Mouse (Mus musculus) myocyte (in vitro differentiated cells): Measurements from ENCODE around the gene Ldb2. TPM values are rescaled to one million over a fixed set of nuclear protein-coding genes. Genes with fewer than 3 reads are reported as not detected.

Source experiments
- H3K27me3 ChIP-seq: one replicate; pipeline ENCODE4 v1.6.1; 2011; ENCODE audit not compliant: control insufficient read depth, insufficient read depth, insufficient read length
- H3K36me3 ChIP-seq: one replicate; pipeline ENCODE4 v1.6.1; 2011; ENCODE audit not compliant: control insufficient read depth, insufficient read depth
- H3K4me2 ChIP-seq: one replicate; pipeline ENCODE4 v1.6.1; 2011; ENCODE audit warnings: low read depth, control low read depth
- H3K4me3 ChIP-seq: one replicate; pipeline ENCODE4 v1.5.1; 2011; ENCODE audit warnings: mild to moderate bottlenecking, control low read depth, moderate library complexity
- H3K79me2 ChIP-seq: one replicate; pipeline ENCODE4 v1.6.1; 2011; ENCODE audit not compliant: control insufficient read depth, insufficient read depth
- H3ac ChIP-seq: one replicate; pipeline ENCODE4 v1.6.1; 2011; ENCODE audit not compliant: control insufficient read depth, insufficient read length
- CEBPB ChIP-seq: IDR thresholded peaks from 2 replicates; pipeline ENCODE4 v1.6.1; 2011; ENCODE audit warnings: mild to moderate bottlenecking, moderate library complexity; ENCODE audit not compliant: poor library complexity, insufficient read depth, severe bottlenecking
- E2F4 ChIP-seq: IDR thresholded peaks from one replicate; pipeline ENCODE4 v1.6.1; 2011; ENCODE audit warnings: mild to moderate bottlenecking, control low read depth, moderate library complexity; ENCODE audit not compliant: insufficient read depth
- MAX ChIP-seq: IDR thresholded peaks from one replicate; pipeline ENCODE4 v1.6.1; 2011; ENCODE audit warnings: low read depth, mild to moderate bottlenecking, control low read depth
- MYOD1 ChIP-seq, 3 experiments: IDR thresholded peaks; one replicate each; pipeline ENCODE4 v1.6.1; 2011; ENCODE audit warnings: control low read depth in 2 of 3, low read depth in 2 of 3, mild to moderate bottlenecking in 2 of 3, moderate library complexity in 1 of 3; ENCODE audit not compliant: insufficient read length in 2 of 3, control insufficient read depth in 1 of 3
- MYOG ChIP-seq, 3 experiments: IDR thresholded peaks; one replicate each; pipeline ENCODE4 v1.6.1; 2011; ENCODE audit warnings: control low read depth in 2 of 3, low read depth in 2 of 3, mild to moderate bottlenecking in 2 of 3; ENCODE audit not compliant: insufficient read length in 2 of 3, control insufficient read depth in 1 of 3, insufficient read depth in 1 of 3
- POLR2A ChIP-seq: IDR thresholded peaks from one replicate; pipeline ENCODE4 v1.6.1; 2011; ENCODE audit warnings: low read depth, mild to moderate bottlenecking, control low read depth, moderate library complexity; ENCODE audit not compliant: insufficient read length
- POLR2AphosphoS2 ChIP-seq: IDR thresholded peaks from one replicate; pipeline ENCODE4 v1.6.1; 2011; ENCODE audit warnings: low read depth, control low read depth; ENCODE audit not compliant: insufficient read length
- REST ChIP-seq: IDR thresholded peaks from one replicate; pipeline ENCODE4 v1.6.1; 2011; ENCODE audit warnings: mild to moderate bottlenecking, control low read depth, moderate library complexity; ENCODE audit not compliant: insufficient read depth, insufficient read length
- SRF ChIP-seq: IDR thresholded peaks from one replicate; pipeline ENCODE4 v1.6.1; 2011; ENCODE audit warnings: low read depth; ENCODE audit not compliant: control insufficient read depth, insufficient read length
- TCF12 ChIP-seq: IDR thresholded peaks from one replicate; pipeline ENCODE4 v1.6.1; 2011; ENCODE audit warnings: mild to moderate bottlenecking, control low read depth; ENCODE audit not compliant: poor library complexity, insufficient read depth, severe bottlenecking
- TCF3 ChIP-seq: IDR thresholded peaks from one replicate; pipeline ENCODE4 v1.6.1; 2011; ENCODE audit warnings: low read depth, control low read depth; ENCODE audit not compliant: insufficient read length
- USF1 ChIP-seq: IDR thresholded peaks from one replicate; pipeline ENCODE4 v1.6.1; 2011; ENCODE audit warnings: low read depth, mild to moderate bottlenecking, control low read depth, moderate library complexity
- polyA plus RNA-seq: library from polyadenylated mRNA; unstranded; fragments of >200 nt; fragmentation: generic; extraction: Trizol; gene quantifications from one replicate; pipeline ENCODE4 v1.2.1, GENCODE M21; 2012; ENCODE audit warnings: missing spikeins

Gene Ldb2
- polyA plus RNA-seq, 1 experiment: not detected

- TF ChIP-seq TCF3: no peak
- TF ChIP-seq USF1: no peak
- TF ChIP-seq E2F4: no peak
- TF ChIP-seq POLR2A: no peak
- TF ChIP-seq MYOD1 (IDR thresholded peaks at IDR 0.05; ENCODE audit: control insufficient read depth in 1 of 3, insufficient read length in 2 of 3, low read depth in 2 of 3): no peak
- Histone ChIP-seq H3K36me3 (no peaks in the 10 kb centered on the region), H3K4me3 (no peak overlapping the region)
Measured at GRCm38 (mm10) chr5:44645952-44646841, 153.3 kb downstream of the Ldb2 start.

GRCm38 (mm10) chr5:44643079-44643478 lies 156.4 kb downstream of the Ldb2 start:
- no peaks in the 10 kb centered on the region for H3K27me3 ChIP-seq
- H3K36me3 ChIP-seq: no peaks in the 10 kb centered on the region
- H3K4me2 ChIP-seq: no peak overlapping the region
- TF ChIP-seq E2F4: no peak
- no peak for TF ChIP-seq USF1
- no peak for TF ChIP-seq POLR2AphosphoS2
- no peak for TF ChIP-seq TCF3
- no peak for TF ChIP-seq REST
- no peak for TF ChIP-seq MAX
- no peak for TF ChIP-seq POLR2A
- no peak for TF ChIP-seq MYOD1 (IDR thresholded peaks at IDR 0.05; ENCODE audit: control insufficient read depth in 1 of 3, insufficient read length in 2 of 3, low read depth in 2 of 3)
- no peak for TF ChIP-seq TCF12
- TF ChIP-seq CEBPB: no peak
- no peak for TF ChIP-seq MYOG (IDR thresholded peaks at IDR 0.05; ENCODE audit: control insufficient read depth in 1 of 3, insufficient read depth in 1 of 3, insufficient read length in 2 of 3, low read depth in 2 of 3)
- no peak for TF ChIP-seq SRF
- no peak overlapping the region for H3K4me3 ChIP-seq
- H3K79me2 ChIP-seq: no peaks in the 10 kb centered on the region
- H3ac ChIP-seq: no peak overlapping the region

More at GRCm38 (mm10) chr5:44645952-44646841, 153.3 kb downstream of the Ldb2 start:
- Histone ChIP-seq H3K79me2 (no peaks in the 10 kb centered on the region), H3K4me2 (no peak overlapping the region), H3K27me3 (no peaks in the 10 kb centered on the region), H3ac (no peak overlapping the region)

DNA sequence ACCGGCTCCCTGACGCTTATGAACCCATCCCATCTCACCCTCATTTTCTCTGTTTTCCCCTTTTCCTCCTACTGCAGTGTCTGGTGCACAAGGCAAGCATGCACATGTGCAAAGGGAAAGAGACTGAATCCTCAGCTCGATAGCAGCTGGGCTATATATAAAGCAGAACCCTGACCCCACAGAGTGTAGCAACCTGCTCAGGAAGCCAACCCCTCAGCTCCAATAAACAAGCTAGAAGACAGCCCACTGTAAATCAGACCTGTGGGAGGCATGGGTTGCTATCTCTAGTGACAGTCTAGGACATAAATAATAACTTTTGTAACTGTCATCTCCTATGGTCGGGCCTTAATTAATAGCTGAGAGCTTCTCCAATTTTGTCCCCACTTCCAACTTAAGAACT lies 158.4 kb downstream of the Ldb2 start:
- Histone ChIP-seq H3K4me2 (no peak overlapping the region), H3ac (no peak overlapping the region), H3K4me3 (no peak overlapping the region), H3K27me3 (no peaks in the 10 kb centered on the region), H3K79me2 (no peaks in the 10 kb centered on the region), H3K36me3 (no peaks in the 10 kb centered on the region)
- TF ChIP-seq REST (no peak), TCF12 (no peak), E2F4 (no peak), USF1 (no peak), MYOG (IDR thresholded peaks at IDR 0.05; ENCODE audit: control insufficient read depth in 1 of 3, insufficient read depth in 1 of 3, insufficient read length in 2 of 3, low read depth in 2 of 3) (no peak), TCF3 (no peak)

- Histone ChIP-seq H3ac (no peak overlapping the region), H3K27me3 (no peaks in the 10 kb centered on the region), H3K4me3 (no peak overlapping the region), H3K4me2 (no peak overlapping the region), H3K79me2 (no peaks in the 10 kb centered on the region), H3K36me3 (no peaks in the 10 kb centered on the region)
- TF ChIP-seq POLR2A (no peak), POLR2AphosphoS2 (no peak), USF1 (no peak), E2F4 (no peak), MAX (no peak), MYOG (IDR thresholded peaks at IDR 0.05; ENCODE audit: control insufficient read depth in 1 of 3, insufficient read depth in 1 of 3, insufficient read length in 2 of 3, low read depth in 2 of 3) (no peak), SRF (no peak), MYOD1 (IDR thresholded peaks at IDR 0.05; ENCODE audit: control insufficient read depth in 1 of 3, insufficient read length in 2 of 3, low read depth in 2 of 3) (no peak), TCF3 (no peak), REST (no peak), CEBPB (no peak), TCF12 (no peak)
Measured at GRCm38 (mm10) chr5:44635546-44635945, 163.9 kb downstream of the Ldb2 start.

- TF ChIP-seq MYOD1 (IDR thresholded peaks at IDR 0.05; ENCODE audit: control insufficient read depth in 1 of 3, insufficient read length in 2 of 3, low read depth in 2 of 3) (no peak), REST (no peak), E2F4 (no peak), MYOG (IDR thresholded peaks at IDR 0.05; ENCODE audit: control insufficient read depth in 1 of 3, insufficient read depth in 1 of 3, insufficient read length in 2 of 3, low read depth in 2 of 3) (no peak), MAX (no peak), TCF3 (no peak), POLR2AphosphoS2 (no peak), USF1 (no peak), POLR2A (no peak), CEBPB (no peak), SRF (no peak), TCF12 (no peak)
- no peaks in the 10 kb centered on the region for H3K27me3 ChIP-seq
- H3K36me3 ChIP-seq: no peaks in the 10 kb centered on the region
Measured at GRCm38 (mm10) chr5:44629034-44629625, 170.3 kb downstream of the Ldb2 start.

More at GRCm38 (mm10) chr5:44629034-44629625, 170.3 kb downstream of the Ldb2 start:
- H3K4me3 ChIP-seq: no peak overlapping the region
- no peaks in the 10 kb centered on the region for H3K79me2 ChIP-seq
- H3K4me2 ChIP-seq: no peak overlapping the region
- H3ac ChIP-seq: no peak overlapping the region
